Mouse (Mus musculus) bone marrow macrophage, adult 2 months (primary cell): ENCODE measurements around the gene Col5a3. TPM values are rescaled to one million over a fixed set of nuclear protein-coding genes. Genes with fewer than 3 reads are reported as not detected.

ENCODE experiments used
- H3K27ac ChIP-seq: 2 replicates; pipeline ENCODE4 v1.5.1; 2012; ENCODE audit warnings: low read depth, low read length; ENCODE audit not compliant: insufficient read depth
- H3K4me1 ChIP-seq: 2 replicates; pipeline ENCODE4 v1.6.1; 2012; ENCODE audit warnings: low read length; ENCODE audit not compliant: control insufficient read depth, insufficient read depth
- H3K4me3 ChIP-seq: 2 replicates; pipeline ENCODE4 v1.5.1; 2012; ENCODE audit warnings: mild to moderate bottlenecking, low read length, moderate library complexity; ENCODE audit not compliant: insufficient read depth
- CTCF ChIP-seq: IDR thresholded peaks from 2 replicates; pipeline ENCODE4 v1.5.1; 2012; ENCODE audit warnings: low read depth, mild to moderate bottlenecking, low read length, moderate library complexity
- POLR2A ChIP-seq: IDR thresholded peaks from 2 replicates; pipeline ENCODE4 v1.6.1; 2012; ENCODE audit warnings: mild to moderate bottlenecking, low read depth, low read length, borderline replicate concordance
- polyA plus RNA-seq: library from polyadenylated mRNA; stranded (reverse); fragments of >200 nt; gene quantifications from 2 replicates; pipeline ENCODE4 v1.2.4, GENCODE M21; 2012; ENCODE audit not compliant: missing spikeins, insufficient read depth, insufficient read length

Gene Col5a3
- polyA plus RNA-seq, 1 experiment: 0.15 TPM

DNA sequence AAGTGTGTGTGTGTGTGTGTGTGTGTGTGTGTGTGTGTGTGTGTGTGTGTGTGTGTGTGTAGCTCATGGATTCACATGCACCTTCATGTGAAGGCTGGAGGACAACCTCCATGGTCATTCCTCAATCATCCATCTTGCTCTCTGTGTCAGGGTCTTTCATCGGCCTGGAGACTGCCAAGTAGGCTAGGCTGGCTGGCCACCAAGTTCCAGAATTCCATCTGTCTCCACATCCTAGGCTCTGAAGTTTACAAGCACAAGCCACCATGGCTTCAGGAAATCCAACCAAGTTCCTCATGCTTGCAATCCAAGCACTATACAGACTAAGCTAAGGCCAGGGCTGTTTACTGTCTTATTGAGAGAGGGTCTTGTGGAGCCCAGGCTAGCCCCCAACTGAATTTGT is 51.8 kb downstream of the Col5a3 start:
- H3K4me3 ChIP-seq: no peak overlapping the region
- TF ChIP-seq CTCF (no peak), POLR2A (no peak)
- no peak overlapping the region for H3K27ac ChIP-seq
- peaks cover 13% of the 10 kb centered on the region for H3K4me1 ChIP-seq

GRCm38 (mm10) chr9:20762197-20762961 is 52.5 kb downstream of the Col5a3 start:
- Histone ChIP-seq H3K27ac (no peak overlapping the region), H3K4me1 (peaks cover 13% of the 10 kb centered on the region), H3K4me3 (no peak overlapping the region)
- TF ChIP-seq CTCF: no peak
- no peak for TF ChIP-seq POLR2A

GRCm38 (mm10) chr9:20761388-20761787 is 53.5 kb downstream of the Col5a3 start:
- Histone ChIP-seq H3K4me3 (no peak overlapping the region), H3K27ac (no peak overlapping the region), H3K4me1 (peaks cover 13% of the 10 kb centered on the region)
- TF ChIP-seq POLR2A (no peak), CTCF (no peak)

DNA sequence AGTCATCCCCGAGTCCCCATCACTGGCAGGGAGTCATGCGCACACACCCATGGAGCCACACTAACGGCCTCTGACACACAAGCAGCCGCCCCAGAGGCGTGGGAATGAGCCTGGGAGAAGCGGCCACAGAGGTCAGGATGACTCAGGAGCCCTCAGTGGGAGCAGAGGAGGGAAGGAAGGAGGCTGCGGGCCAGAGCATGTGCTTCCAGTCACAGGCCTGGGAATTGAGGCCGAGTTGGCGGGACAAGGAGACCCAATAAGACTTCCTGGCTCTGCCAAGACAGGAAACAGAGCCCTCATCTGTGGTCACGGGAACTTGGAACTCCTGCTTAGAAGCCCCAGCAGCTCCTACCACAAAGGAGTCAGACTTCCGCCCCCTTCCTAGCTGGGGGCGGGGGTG is 54.1 kb downstream of the Col5a3 start:
- no peak overlapping the region for H3K27ac ChIP-seq
- H3K4me1 ChIP-seq: peaks cover 13% of the 10 kb centered on the region
- no peak for TF ChIP-seq POLR2A
- no peak for TF ChIP-seq CTCF
- H3K4me3 ChIP-seq: no peak overlapping the region

- no peak overlapping the region for H3K27ac ChIP-seq
- no peak for TF ChIP-seq POLR2A
- no peak overlapping the region for H3K4me3 ChIP-seq
- H3K4me1 ChIP-seq: 0 out of 2 replicates have a peak, but pooled peaks cover 3% of the 10 kb centered on the region
These were observed 56.0 kb downstream of the Col5a3 start for GRCm38 (mm10) chr9:20758896-20759295.

DNA sequence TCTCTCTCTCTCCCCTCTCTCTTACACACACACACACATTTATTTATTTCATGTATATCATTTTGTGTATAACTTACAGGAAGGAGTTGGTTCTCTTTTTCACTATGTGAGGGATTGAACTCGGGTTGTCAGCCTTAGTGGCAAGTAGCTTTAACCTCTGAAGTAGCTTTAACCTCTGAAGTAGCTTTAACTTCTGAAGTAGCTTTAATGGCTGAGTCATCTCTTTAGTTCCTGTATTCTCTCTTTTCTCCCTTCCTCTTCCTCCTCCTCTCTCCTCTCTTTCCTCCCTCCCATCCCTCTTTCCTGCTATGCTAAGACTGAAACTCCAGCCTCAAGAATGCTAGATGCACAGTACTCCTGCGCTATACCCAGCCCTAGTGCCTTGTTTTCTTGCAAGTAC is 56.6 kb downstream of the Col5a3 start:
- TF ChIP-seq CTCF (no peak), POLR2A (no peak)

GRCm38 (mm10) chr9:20757087-20757955 is 57.5 kb downstream of the Col5a3 start:
- no peak overlapping the region for H3K27ac ChIP-seq
- TF ChIP-seq POLR2A: no peak
- TF ChIP-seq CTCF: peak; percentile 40
- 0 out of 2 replicates have a peak, but pooled peaks cover 3% of the 10 kb centered on the region for H3K4me1 ChIP-seq
- H3K4me3 ChIP-seq: no peak overlapping the region

More for the DNA sequence above, 56.6 kb downstream of the Col5a3 start:
- Histone ChIP-seq H3K4me1 (0 out of 2 replicates have a peak, but pooled peaks cover 3% of the 10 kb centered on the region), H3K4me3 (no peak overlapping the region), H3K27ac (no peak overlapping the region)

DNA sequence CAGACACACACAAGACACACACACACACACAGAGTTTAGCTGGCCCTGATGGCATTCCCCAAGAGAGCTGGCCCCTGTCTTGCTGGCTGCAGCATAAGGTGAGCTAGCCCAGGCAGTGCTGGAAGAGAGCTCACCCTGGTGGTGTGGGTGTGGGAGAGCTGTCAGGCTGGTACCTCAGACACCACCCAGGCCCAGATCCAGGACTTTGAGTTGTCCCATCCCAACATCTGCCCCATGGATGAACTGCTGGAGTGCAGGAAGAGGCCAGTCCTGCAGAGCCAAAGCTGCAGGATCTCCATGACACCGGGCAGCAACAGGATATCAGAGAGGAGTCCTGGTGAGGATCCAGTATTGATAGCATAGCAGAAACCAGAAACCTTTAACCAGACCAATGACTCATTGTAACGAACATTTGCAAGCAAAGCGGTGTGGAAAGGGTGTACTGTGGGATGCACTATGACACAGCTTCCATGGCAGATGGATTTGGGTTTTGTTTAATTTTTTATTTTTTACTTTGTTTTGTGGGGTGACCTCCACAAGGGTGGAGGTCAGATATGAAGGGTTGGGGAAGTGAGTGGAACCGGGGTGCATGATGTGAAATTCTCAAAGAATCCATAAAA is 58.7 kb downstream of the Col5a3 start:
- H3K4me3 ChIP-seq: no peak overlapping the region
- TF ChIP-seq CTCF: no peak
- no peak for TF ChIP-seq POLR2A
- no peak overlapping the region for H3K27ac ChIP-seq
- 0 out of 2 replicates have a peak, but pooled peaks cover 3% of the 10 kb centered on the region for H3K4me1 ChIP-seq

DNA sequence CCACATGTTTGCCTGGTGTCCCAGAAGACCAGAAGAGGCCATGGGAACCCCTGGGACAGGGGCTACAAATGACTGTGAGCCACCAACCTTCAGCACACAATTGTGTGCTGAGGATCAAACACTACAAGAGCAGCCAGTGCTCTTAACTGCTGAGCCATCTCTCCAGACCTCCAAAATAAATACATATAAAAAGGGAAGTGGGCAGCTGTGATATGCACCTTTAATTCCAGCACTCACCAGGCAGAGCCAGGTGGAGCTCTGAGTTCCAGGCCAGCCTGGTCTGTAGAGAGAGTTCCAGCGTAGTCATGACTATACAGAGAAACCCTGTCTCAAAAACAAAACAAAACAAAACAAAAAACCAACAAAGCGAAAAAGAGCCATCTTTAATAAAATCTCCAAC is 60.5 kb downstream of the Col5a3 start:
- H3K4me1 ChIP-seq: no peaks in the 10 kb centered on the region
- H3K4me3 ChIP-seq: no peak overlapping the region
- TF ChIP-seq CTCF (no peak), POLR2A (no peak)
- no peak overlapping the region for H3K27ac ChIP-seq

DNA sequence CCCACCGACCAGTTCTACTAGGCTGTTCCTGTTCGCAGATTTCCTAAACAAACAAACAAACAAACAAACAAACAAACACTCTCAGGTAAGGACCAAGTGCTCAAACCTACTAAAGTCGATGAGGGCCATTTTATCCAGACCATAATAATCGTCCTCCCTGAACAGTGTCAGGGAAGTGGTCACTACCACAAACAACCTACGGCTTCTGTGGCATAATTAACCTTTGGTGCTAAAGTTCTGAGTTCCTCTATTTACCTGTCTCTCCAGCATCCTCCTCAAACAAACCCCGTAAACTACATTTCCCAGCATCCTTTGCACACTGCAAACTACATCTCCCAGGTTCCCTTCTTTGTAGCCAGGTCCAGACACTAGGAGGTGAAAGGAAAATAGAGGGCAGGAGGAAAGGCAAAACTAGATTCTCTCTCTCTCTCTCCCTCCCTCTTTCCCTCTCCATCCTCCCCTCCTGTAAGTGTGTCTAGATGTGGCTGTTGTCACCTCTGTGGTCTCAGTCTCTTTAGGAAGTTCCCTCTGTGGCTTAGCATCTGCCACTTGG is 63.3 kb downstream of the Col5a3 start:
- H3K27ac ChIP-seq: no peak overlapping the region
- H3K4me3 ChIP-seq: no peak overlapping the region
- TF ChIP-seq CTCF (no peak), POLR2A (no peak)
- no peaks in the 10 kb centered on the region for H3K4me1 ChIP-seq
